Mouse (Mus musculus) intestine, embryonic 15.5 days (tissue): ENCODE measurements around the gene Ift22. TPM values are rescaled to one million over a fixed set of nuclear protein-coding genes. Genes with fewer than 3 reads are reported as not detected.

Experiments
- ATAC-seq: fragments of 200-750 bp; cut with Nextera tagmentation; 2 replicates; pipeline ENCODE4 v1.8.0; 2017; ENCODE audit warnings: moderate TSS enrichment, moderate library complexity
- H3K27ac ChIP-seq: fragments of 300-500 bp; sonication (generic); 2 replicates; pipeline ENCODE4 v1.5.1; 2015; ENCODE audit warnings: mild to moderate bottlenecking, inconsistent platforms
- H3K27me3 ChIP-seq: fragments of 300-500 bp; sonication (generic); replicated peaks from 2 replicates; pipeline ENCODE4 v1.6.1; 2015; ENCODE audit warnings: inconsistent platforms
- H3K36me3 ChIP-seq: fragments of 300-500 bp; sonication (generic); 2 replicates; pipeline ENCODE4 v1.6.1; 2015; ENCODE audit warnings: inconsistent platforms
- H3K4me1 ChIP-seq: fragments of 300-500 bp; sonication (generic); replicated peaks from 2 replicates; pipeline ENCODE4 v1.6.1; 2015; ENCODE audit warnings: inconsistent platforms
- H3K4me2 ChIP-seq: fragments of 300-500 bp; sonication (generic); replicated peaks from 2 replicates; pipeline ENCODE4 v1.6.1; 2015; ENCODE audit warnings: mild to moderate bottlenecking, inconsistent platforms
- H3K4me3 ChIP-seq: fragments of 300-500 bp; sonication (generic); replicated peaks from 2 replicates; pipeline ENCODE4 v1.5.1; 2015; ENCODE audit warnings: inconsistent platforms
- H3K9ac ChIP-seq: fragments of 300-500 bp; sonication (generic); 2 replicates; pipeline ENCODE4 v1.6.1; 2015; ENCODE audit warnings: inconsistent platforms
- H3K9me3 ChIP-seq: fragments of 300-500 bp; sonication (generic); 2 replicates; pipeline ENCODE4 v1.6.1; 2016; ENCODE audit warnings: inconsistent platforms
- WGBS: fragments of 180-500 bp; shearing (Covaris S2); methylation state at CpG from one replicate; pipeline ENCODE4 v1.1.7; 2015; 5-methylcytosine and 5-hydroxymethylcytosine counted together
- polyA plus RNA-seq: library from polyadenylated mRNA; unstranded; fragments of >200 nt; fragmentation: Nextera tagmentation; extraction: Ambion mirVana; gene quantifications from 2 replicates; pipeline ENCODE4 v1.2.1, GENCODE M21; 2015

Ift22 gene
- polyA plus RNA-seq, 1 experiment from 2014 or later: 54.4 TPM

GRCm38 (mm10) chr5:136918655-136919472, 10.9 kb downstream of the Ift22 start:
- H3K4me2 ChIP-seq: peak overlapping the region; percentile 87
- no peaks in the 10 kb centered on the region for H3K27me3 ChIP-seq
- 0 out of 2 replicates have a peak overlapping the region, but pooled peaks have one; percentile 24 for H3K27ac ChIP-seq
- H3K4me1 ChIP-seq: peaks cover 6% of the 10 kb centered on the region; the same call in 1 of the 2 replicates
- H3K36me3 ChIP-seq: no peaks in the 10 kb centered on the region
- peak overlapping the region; percentile 61 for H3K4me3 ChIP-seq
- H3K9ac ChIP-seq: peak overlapping the region; percentile 61
- no peaks in the 10 kb centered on the region for H3K9me3 ChIP-seq
- ATAC-seq: peak; percentile 88
- 2% methylated on average over 38 of the region's 38 CpGs for WGBS

- H3K9me3 ChIP-seq: no peaks in the 10 kb centered on the region
- peak overlapping the region; percentile 87 for H3K4me2 ChIP-seq
- no peaks in the 10 kb centered on the region for H3K27me3 ChIP-seq
- ATAC-seq: no peak
- WGBS: 20% methylated on average over 18 of the region's 18 CpGs
- H3K4me3 ChIP-seq: peak overlapping the region; percentile 61
- H3K4me1 ChIP-seq: peaks cover 9% of the 10 kb centered on the region; the same call in 1 of the 2 replicates
- peak overlapping the region; percentile 61 for H3K9ac ChIP-seq
- no peak overlapping the region for H3K27ac ChIP-seq
- H3K36me3 ChIP-seq: no peaks in the 10 kb centered on the region
Measured at GRCm38 (mm10) chr5:136919546-136920301, 11.8 kb downstream of the Ift22 start.

- Histone ChIP-seq H3K27me3 (no peaks in the 10 kb centered on the region), H3K9me3 (no peaks in the 10 kb centered on the region), H3K27ac (no peak overlapping the region), H3K4me2 (no peak overlapping the region), H3K9ac (no peak overlapping the region), H3K36me3 (no peaks in the 10 kb centered on the region; the same call in 1 of the 2 replicates), H3K4me1 (peaks cover 9% of the 10 kb centered on the region; the same call in 1 of the 2 replicates), H3K4me3 (no peak overlapping the region)
- ATAC-seq: no peak
- 85% methylated on average over 9 of the region's 9 CpGs for WGBS
Measured at GRCm38 (mm10) chr5:136922830-136923229, 14.9 kb downstream of the Ift22 start.

DNA sequence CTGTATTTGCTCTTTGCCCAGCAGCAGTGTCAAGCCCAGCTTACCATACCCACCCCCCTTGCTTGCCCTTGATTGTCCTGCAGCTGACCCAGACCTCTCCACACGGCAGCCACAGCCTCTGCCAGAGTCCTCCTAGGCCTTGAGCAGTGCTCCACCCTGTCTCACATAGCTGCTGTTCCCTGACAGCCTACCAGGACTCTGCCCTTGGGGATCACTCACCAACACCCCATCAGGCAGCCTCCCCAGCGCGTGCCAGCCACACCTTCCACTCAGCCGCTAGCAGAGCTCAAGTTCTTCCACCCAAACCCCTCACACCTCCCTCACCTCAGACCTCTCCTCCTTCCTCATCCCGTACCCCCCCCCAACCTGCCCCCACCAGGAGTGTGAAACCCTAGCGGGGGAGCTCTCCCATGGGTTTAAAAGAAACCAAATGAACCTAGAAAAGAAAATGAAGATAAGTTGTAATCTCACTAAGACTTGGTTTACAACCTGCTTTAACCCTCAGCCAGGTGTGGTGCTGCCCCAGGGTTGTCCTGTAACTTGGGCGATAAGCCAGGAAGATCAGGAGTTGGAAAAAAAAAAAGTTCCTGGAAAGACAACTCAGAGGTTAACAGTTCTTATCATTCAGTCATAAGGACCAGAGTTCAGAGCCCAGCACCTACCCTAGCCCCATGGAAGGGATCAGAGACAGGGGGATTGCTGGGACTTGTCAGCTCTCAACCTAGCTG, 16.0 kb downstream of the Ift22 start:
- H3K4me2 ChIP-seq: 0 out of 2 replicates have a peak overlapping the region, but pooled peaks have one; percentile 5

GRCm38 (mm10) chr5:136929073-136929472, 21.1 kb downstream of the Ift22 start:
- Histone ChIP-seq H3K27me3 (no peaks in the 10 kb centered on the region), H3K4me1 (peaks cover 8% of the 10 kb centered on the region; the same call in 1 of the 2 replicates), H3K36me3 (no peaks in the 10 kb centered on the region; the same call in 1 of the 2 replicates), H3K4me2 (no peak overlapping the region), H3K9me3 (no peaks in the 10 kb centered on the region), H3K4me3 (no peak overlapping the region), H3K27ac (no peak overlapping the region), H3K9ac (no peak overlapping the region)
- peak; percentile 84 for ATAC-seq
- 16% methylated on average over 4 of the region's 4 CpGs for WGBS

More for the DNA sequence above, 16.0 kb downstream of the Ift22 start:
- Histone ChIP-seq H3K9me3 (no peaks in the 10 kb centered on the region), H3K27ac (peak overlapping the region; percentile 49), H3K27me3 (no peaks in the 10 kb centered on the region), H3K4me1 (peaks cover 9% of the 10 kb centered on the region; the same call in 1 of the 2 replicates), H3K9ac (no peak overlapping the region), H3K4me3 (no peak overlapping the region), H3K36me3 (no peaks in the 10 kb centered on the region; the same call in 1 of the 2 replicates)
- WGBS: 50% methylated on average over 7 of the region's 7 CpGs
- ATAC-seq: peak; percentile 90

- Histone ChIP-seq H3K27me3 (no peaks in the 10 kb centered on the region), H3K4me3 (no peak overlapping the region), H3K36me3 (no peaks in the 10 kb centered on the region), H3K4me1 (0 out of 2 replicates have a peak, but pooled peaks cover 5% of the 10 kb centered on the region), H3K27ac (no peak overlapping the region), H3K9me3 (no peaks in the 10 kb centered on the region), H3K4me2 (no peak overlapping the region), H3K9ac (no peak overlapping the region)
- ATAC-seq: no peak
- WGBS: 85% methylated on average over 14 of the region's 14 CpGs
Measured at GRCm38 (mm10) chr5:136931896-136932295, 23.9 kb downstream of the Ift22 start.

GRCm38 (mm10) chr5:136932956-136933355, 25.0 kb downstream of the Ift22 start:
- ATAC-seq: no peak
- Histone ChIP-seq H3K4me1 (0 out of 2 replicates have a peak, but pooled peaks cover 5% of the 10 kb centered on the region), H3K27ac (no peak overlapping the region), H3K9ac (no peak overlapping the region), H3K36me3 (no peaks in the 10 kb centered on the region), H3K4me2 (no peak overlapping the region), H3K4me3 (no peak overlapping the region), H3K9me3 (no peaks in the 10 kb centered on the region), H3K27me3 (no peaks in the 10 kb centered on the region)
- WGBS: 80% methylated on average over 5 of the region's 5 CpGs

GRCm38 (mm10) chr5:136933930-136934329, 26.0 kb downstream of the Ift22 start:
- Histone ChIP-seq H3K27ac (no peak overlapping the region), H3K9ac (no peak overlapping the region), H3K4me1 (0 out of 2 replicates have a peak, but pooled peaks cover 5% of the 10 kb centered on the region), H3K4me3 (no peak overlapping the region), H3K9me3 (no peaks in the 10 kb centered on the region), H3K4me2 (no peak overlapping the region), H3K36me3 (no peaks in the 10 kb centered on the region), H3K27me3 (no peaks in the 10 kb centered on the region)
- ATAC-seq: no peak
- WGBS: 84% methylated on average over 6 of the region's 6 CpGs

DNA sequence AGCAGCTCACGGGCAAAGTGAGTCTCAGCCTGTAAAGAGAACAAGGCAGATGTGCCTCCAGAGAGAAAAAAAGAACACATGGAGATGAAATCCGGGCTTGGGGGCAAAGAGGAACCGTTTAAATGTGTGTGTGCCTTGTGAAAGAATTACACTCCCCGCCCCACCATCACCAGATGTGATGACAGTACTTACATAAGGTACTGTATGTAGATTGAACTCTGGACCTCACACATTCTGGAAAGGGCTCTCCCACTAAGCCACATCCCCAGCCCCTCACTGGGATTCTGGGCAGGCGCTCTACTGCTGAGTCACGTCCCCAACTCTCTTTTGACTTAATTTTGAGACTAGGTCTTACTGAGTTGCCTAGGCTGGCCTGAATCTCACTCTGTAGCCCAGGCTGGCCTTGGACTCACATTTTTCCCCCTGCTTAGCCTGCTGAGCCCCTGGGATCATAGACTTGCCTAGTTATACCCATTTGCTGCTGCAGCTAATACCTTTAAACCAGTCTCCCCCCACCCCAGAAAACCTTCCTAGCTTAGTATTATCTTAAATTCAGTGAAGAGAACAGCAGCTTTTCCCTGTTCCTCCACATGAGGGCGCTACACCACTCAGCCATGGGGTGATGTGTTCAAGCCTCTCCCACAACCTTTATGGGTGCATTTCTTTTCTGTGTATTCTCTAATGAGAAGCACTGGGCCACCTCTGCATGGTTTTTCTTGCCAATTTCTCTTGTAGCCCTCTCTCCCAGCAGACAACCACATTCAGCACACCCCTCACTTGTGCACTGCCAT, 28.1 kb downstream of the Ift22 start:
- no peak overlapping the region for H3K27ac ChIP-seq
- no peak overlapping the region for H3K9ac ChIP-seq
- no peaks in the 10 kb centered on the region for H3K27me3 ChIP-seq
- H3K9me3 ChIP-seq: no peaks in the 10 kb centered on the region
- H3K36me3 ChIP-seq: no peaks in the 10 kb centered on the region
- H3K4me2 ChIP-seq: no peak overlapping the region
- no peak overlapping the region for H3K4me3 ChIP-seq
- 68% methylated on average over 7 of the region's 7 CpGs for WGBS
- ATAC-seq: no peak
- no peaks in the 10 kb centered on the region for H3K4me1 ChIP-seq

GRCm38 (mm10) chr5:136936750-136937149, 28.8 kb downstream of the Ift22 start:
- Histone ChIP-seq H3K27me3 (no peaks in the 10 kb centered on the region), H3K4me2 (no peak overlapping the region), H3K36me3 (no peaks in the 10 kb centered on the region), H3K27ac (no peak overlapping the region), H3K4me3 (no peak overlapping the region), H3K4me1 (no peaks in the 10 kb centered on the region), H3K9ac (no peak overlapping the region), H3K9me3 (no peaks in the 10 kb centered on the region)
- WGBS: 84% methylated on average over 6 of the region's 6 CpGs
- no peak for ATAC-seq

- no peak overlapping the region for H3K9ac ChIP-seq
- 85% methylated on average over 5 of the region's 5 CpGs for WGBS
Measured at GRCm38 (mm10) chr5:136937621-136938020, 29.7 kb downstream of the Ift22 start.

More at GRCm38 (mm10) chr5:136937621-136938020, 29.7 kb downstream of the Ift22 start:
- Histone ChIP-seq H3K4me2 (no peak overlapping the region), H3K27me3 (no peaks in the 10 kb centered on the region), H3K4me3 (no peak overlapping the region), H3K4me1 (no peaks in the 10 kb centered on the region), H3K9me3 (no peaks in the 10 kb centered on the region), H3K36me3 (no peaks in the 10 kb centered on the region), H3K27ac (no peak overlapping the region)
- ATAC-seq: no peak
